Mouse (Mus musculus): ENCODE data around the gene Prss42.

- TF ChIP-seq POLR2A (IDR thresholded peaks at IDR 0.05; ENCODE audit: low read depth, low read length) (no peak), CTCF (IDR thresholded peaks at IDR 0.05; ENCODE audit: extremely low read depth, insufficient read depth, insufficient read length, insufficient replicate concordance) (no peak)
These were observed 37.0 kb downstream of the Prss42 start for GRCm38 (mm10) chr9:110834961-110835360.

Measured in spleen, adult 2 months (tissue).